Mouse (Mus musculus) lung, adult 2 months (tissue): ENCODE measurements at regions not wholly inside any gene's neighbourhood (a gene's known extent, or its start where the extent isn't known, plus 50 kb on each side); places are given as distances from the start of the nearest gene placed in this dataset.

Experiments used
- CTCF ChIP-seq: fragments of 200-500 bp; IDR thresholded peaks from 2 replicates; pipeline ENCODE4 v1.5.1; 2011; ENCODE audit warnings: mild to moderate bottlenecking, low read length, control low read depth; ENCODE audit not compliant: insufficient read depth
- POLR2A ChIP-seq: fragments of 200-500 bp; IDR thresholded peaks from 2 replicates; pipeline ENCODE4 v1.6.1; 2011; ENCODE audit warnings: low read depth, mild to moderate bottlenecking, control low read depth, low read length, borderline replicate concordance; ENCODE audit errors: extremely low read depth

- TF ChIP-seq CTCF, result no peak
- no peak for TF ChIP-seq POLR2A
Measured at GRCm38 (mm10) chr1:88575291-88575690, 65.4 kb upstream of the Glrp1 start.
